Mouse (Mus musculus): ENCODE results near the gene Taar8b. TPM values are rescaled to one million over a fixed set of nuclear protein-coding genes. Genes with fewer than 3 reads are reported as not detected.

The Taar8b gene
- total RNA-seq (2023) = not detected

GRCm38 (mm10) chr10:24092194-24092593 lies at the start of gene Taar8b:
Gene Taar8b, minus strand, starts transcription at chr10:24092294.

GRCm38 (mm10) chr10:24109434-24109833 lies 17.3 kb upstream of the Taar8b start, which contains the start of gene Taar9:
Gene Taar9, minus strand, starts transcription at chr10:24109534.

GRCm38 (mm10) chr10:24101812-24102211 lies 9.7 kb upstream of the Taar8b start, which contains the start of gene Taar8c:
Gene Taar8c, minus strand, starts transcription at chr10:24101912.

DNA sequence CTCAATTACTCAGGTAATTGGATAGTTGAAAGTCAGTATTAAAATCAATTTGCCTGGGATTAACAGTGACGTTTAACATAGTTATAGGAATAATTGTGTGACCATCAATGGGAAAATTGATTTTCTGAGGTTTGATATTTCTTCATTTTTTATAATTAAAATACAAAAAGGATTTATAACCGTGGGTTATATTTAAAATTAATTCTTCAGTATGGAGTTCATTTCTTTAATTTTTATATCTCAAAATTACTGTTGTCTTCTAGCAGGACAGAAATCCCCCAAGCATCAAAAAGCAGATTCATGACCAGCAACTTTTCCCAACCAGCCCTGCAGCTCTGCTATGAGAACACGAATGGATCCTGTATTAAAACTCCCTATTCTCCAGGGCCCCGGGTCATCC lies 15.9 kb downstream of the Taar8b start, which contains the start of gene Taar8a:
Gene Taar8a, plus strand, starts transcription at position 301 of the 400 bp plus-strand sequence.

GRCm38 (mm10) chr10:24049210-24049609 lies 42.9 kb downstream of the Taar8b start, which contains the start of gene Taar7f:
Gene Taar7f, plus strand, starts transcription at chr10:24049510.

Other genes with a start within 250 kb of the Taar8b start
- not detected for gene Vnn3, start 240.8 kb downstream of the Taar8b start, total RNA-seq (2023)
- gene Vnn1, start 197.6 kb downstream of the Taar8b start, total RNA-seq (2023) = not detected
- not detected for gene Taar1, start 171.9 kb downstream of the Taar8b start, total RNA-seq (2023)
- gene Taar2, start 153.7 kb downstream of the Taar8b start, total RNA-seq (2023) = not detected
- not detected for gene Taar3, start 142.7 kb downstream of the Taar8b start, total RNA-seq (2023)
- gene Taar4, start 131.8 kb downstream of the Taar8b start, total RNA-seq (2023) = not detected
- gene Taar5, start 121.6 kb downstream of the Taar8b start, total RNA-seq (2023) = not detected
- gene Taar6, start 106.6 kb downstream of the Taar8b start, total RNA-seq (2023) = not detected
- gene Taar7a, start 98.8 kb downstream of the Taar8b start, total RNA-seq (2023) = not detected
- not detected for gene Taar7b, start 92.4 kb downstream of the Taar8b start, total RNA-seq (2023)
- gene Taar7d, start 65.1 kb downstream of the Taar8b start, total RNA-seq (2023) = not detected
- not detected for gene Taar7e, start 54.7 kb downstream of the Taar8b start, total RNA-seq (2023)
- not detected for gene Taar7f, start 42.8 kb downstream of the Taar8b start, total RNA-seq (2023)
- gene Taar8a, start 15.8 kb downstream of the Taar8b start, total RNA-seq (2023) = not detected
- not detected for gene Taar8c, start 9.6 kb upstream of the Taar8b start, total RNA-seq (2023)
- not detected for gene Taar9, start 17.2 kb upstream of the Taar8b start, total RNA-seq (2023)
- 38.6 TPM for gene Stx7, start 57.0 kb upstream of the Taar8b start, total RNA-seq (2023)
- not detected for gene Moxd1, start 131.2 kb upstream of the Taar8b start, total RNA-seq (2023)